Mouse (Mus musculus): ENCODE measurements around the gene Aipl1. TPM values are rescaled to one million over a fixed set of nuclear protein-coding genes. Genes with fewer than 3 reads are reported as not detected.

Aipl1 gene
- total and polyA plus RNA-seq, 3 experiments: 0.04 TPM; not detected in 2

GRCm38 (mm10) chr11:72041290-72041767 is 4.0 kb upstream of the Aipl1 start:
- Histone ChIP-seq H3K4me3 (peak overlapping the region; percentile 69), H3K27ac (peak overlapping the region; percentile 4; the same call in 1 of the 2 replicates), H3K4me1 (ENCODE audit: control insufficient read depth, insufficient read depth, low read length) (peaks cover 2% of the 10 kb centered on the region), H3K36me3 (ENCODE audit: control insufficient read depth, insufficient read depth, low read length) (no peaks in the 10 kb centered on the region), H3K9ac (ENCODE audit: low read depth, low read length) (no peak overlapping the region; the same call in 1 of the 2 replicates), H3K27me3 (ENCODE audit: control insufficient read depth, insufficient read depth, low read length) (no peaks in the 10 kb centered on the region), H3K79me2 (replicated peaks; ENCODE audit: control insufficient read depth, insufficient read depth, low read length) (no peaks in the 10 kb centered on the region)
- intact Hi-C loops (cut with DNase I): no loop called here
- 31% methylated on average over 6 of the region's 6 CpGs for WGBS
- TF ChIP-seq CTCF (IDR thresholded peaks at IDR 0.05): no peak
- no peak for TF ChIP-seq EP300 (IDR thresholded peaks at IDR 0.05; ENCODE audit: insufficient read depth, low read depth, low read length)
- DNase-seq: no peak

GRCm38 (mm10) chr11:72039599-72040386 is 2.5 kb upstream of the Aipl1 start:
- DNase-seq: no peak
- Histone ChIP-seq H3K4me3 (no peak overlapping the region), H3K27me3 (ENCODE audit: control insufficient read depth, insufficient read depth, low read length) (no peaks in the 10 kb centered on the region), H3K4me1 (ENCODE audit: control insufficient read depth, insufficient read depth, low read length) (peaks cover 2% of the 10 kb centered on the region), H3K27ac (no peak overlapping the region), H3K36me3 (ENCODE audit: control insufficient read depth, insufficient read depth, low read length) (no peaks in the 10 kb centered on the region), H3K9ac (ENCODE audit: low read depth, low read length) (no peak overlapping the region), H3K79me2 (replicated peaks; ENCODE audit: control insufficient read depth, insufficient read depth, low read length) (no peaks in the 10 kb centered on the region)
- intact Hi-C loops (cut with DNase I): loop anchor here (5.0 kb wide), 2 partner anchors 47 to 702 kb away; no protein-coding TSS in a partner anchor
- TF ChIP-seq POLR2A (IDR thresholded peaks at IDR 0.05; ENCODE audit: insufficient read depth, low read depth, low read length) (no peak), EP300 (IDR thresholded peaks at IDR 0.05; ENCODE audit: insufficient read depth, low read depth, low read length) (no peak), CTCF (IDR thresholded peaks at IDR 0.05) (no peak)
- WGBS: 40% methylated on average over 16 of the region's 16 CpGs

GRCm38 (mm10) chr11:72037996-72038395 is 687 bp upstream of the Aipl1 start:
- H3K27me3 ChIP-seq (ENCODE audit: control insufficient read depth, insufficient read depth, low read length): no peaks in the 10 kb centered on the region
- WGBS: under 1% methylated on average over 4 of the region's 4 CpGs
- DNase-seq: peak; percentile 46 to 78
- no peak overlapping the region for H3K9ac ChIP-seq (ENCODE audit: low read depth, low read length)
- H3K79me2 ChIP-seq (replicated peaks; ENCODE audit: control insufficient read depth, insufficient read depth, low read length): no peaks in the 10 kb centered on the region
- intact Hi-C loops (cut with DNase I): loop anchor here (5.0 kb wide), 2 partner anchors 46 to 701 kb away; no protein-coding TSS in a partner anchor
- peak; percentile 92 for TF ChIP-seq CTCF (IDR thresholded peaks at IDR 0.05)
- 0 out of 2 replicates have a peak, but pooled peaks have one; percentile 14 for TF ChIP-seq EP300 (IDR thresholded peaks at IDR 0.05; ENCODE audit: insufficient read depth, low read depth, low read length)
- TF ChIP-seq POLR2A (IDR thresholded peaks at IDR 0.05; ENCODE audit: insufficient read depth, low read depth, low read length): no peak
- peaks cover 2% of the 10 kb centered on the region for H3K4me1 ChIP-seq (ENCODE audit: control insufficient read depth, insufficient read depth, low read length)
- H3K4me3 ChIP-seq: no peak overlapping the region
- no peaks in the 10 kb centered on the region for H3K36me3 ChIP-seq (ENCODE audit: control insufficient read depth, insufficient read depth, low read length)
- H3K27ac ChIP-seq: no peak overlapping the region

GRCm38 (mm10) chr11:72032589-72032988 is 4.7 kb downstream of the Aipl1 start:
- Histone ChIP-seq H3K27ac (no peak overlapping the region), H3K4me1 (ENCODE audit: control insufficient read depth, insufficient read depth, low read length) (no peaks in the 10 kb centered on the region), H3K27me3 (ENCODE audit: control insufficient read depth, insufficient read depth, low read length) (no peaks in the 10 kb centered on the region), H3K9ac (ENCODE audit: low read depth, low read length) (no peak overlapping the region), H3K79me2 (replicated peaks; ENCODE audit: control insufficient read depth, insufficient read depth, low read length) (no peaks in the 10 kb centered on the region), H3K4me3 (no peak overlapping the region), H3K36me3 (ENCODE audit: control insufficient read depth, insufficient read depth, low read length) (no peaks in the 10 kb centered on the region)
- DNase-seq: no peak
- intact Hi-C loops (cut with DNase I): no loop called here
- no peak for TF ChIP-seq CTCF (IDR thresholded peaks at IDR 0.05)
- no peak for TF ChIP-seq POLR2A (IDR thresholded peaks at IDR 0.05; ENCODE audit: insufficient read depth, low read depth, low read length)
- TF ChIP-seq EP300 (IDR thresholded peaks at IDR 0.05; ENCODE audit: insufficient read depth, low read depth, low read length): no peak
- WGBS: 82% methylated on average over 3 of the region's 3 CpGs

- H3K27me3 ChIP-seq (ENCODE audit: control insufficient read depth, insufficient read depth, low read length): no peaks in the 10 kb centered on the region
- H3K4me3 ChIP-seq: no peak overlapping the region
- H3K4me1 ChIP-seq (ENCODE audit: control insufficient read depth, insufficient read depth, low read length): no peaks in the 10 kb centered on the region
- intact Hi-C loops (cut with DNase I): no loop called here
- H3K36me3 ChIP-seq (ENCODE audit: control insufficient read depth, insufficient read depth, low read length): no peaks in the 10 kb centered on the region
- H3K27ac ChIP-seq: no peak overlapping the region
- no peak overlapping the region for H3K9ac ChIP-seq (ENCODE audit: low read depth, low read length)
- 78% methylated on average over 4 of the region's 4 CpGs for WGBS
- DNase-seq: no peak
- TF ChIP-seq CTCF (IDR thresholded peaks at IDR 0.05) (no peak), EP300 (IDR thresholded peaks at IDR 0.05; ENCODE audit: insufficient read depth, low read depth, low read length) (no peak), POLR2A (IDR thresholded peaks at IDR 0.05; ENCODE audit: insufficient read depth, low read depth, low read length) (no peak)
- no peaks in the 10 kb centered on the region for H3K79me2 ChIP-seq (replicated peaks; ENCODE audit: control insufficient read depth, insufficient read depth, low read length)
Observed at GRCm38 (mm10) chr11:72032091-72032490, 5.2 kb downstream of the Aipl1 start.

- Histone ChIP-seq H3K4me1 (ENCODE audit: control insufficient read depth, insufficient read depth, low read length) (no peaks in the 10 kb centered on the region), H3K36me3 (ENCODE audit: control insufficient read depth, insufficient read depth, low read length) (no peaks in the 10 kb centered on the region), H3K9ac (ENCODE audit: low read depth, low read length) (no peak overlapping the region), H3K79me2 (replicated peaks; ENCODE audit: control insufficient read depth, insufficient read depth, low read length) (no peaks in the 10 kb centered on the region), H3K4me3 (no peak overlapping the region), H3K27me3 (ENCODE audit: control insufficient read depth, insufficient read depth, low read length) (no peaks in the 10 kb centered on the region), H3K27ac (no peak overlapping the region)
- WGBS: 79% methylated on average over 7 of the region's 7 CpGs
- TF ChIP-seq POLR2A (IDR thresholded peaks at IDR 0.05; ENCODE audit: insufficient read depth, low read depth, low read length) (no peak), CTCF (IDR thresholded peaks at IDR 0.05) (no peak), EP300 (IDR thresholded peaks at IDR 0.05; ENCODE audit: insufficient read depth, low read depth, low read length) (no peak)
- intact Hi-C loops (cut with DNase I): no loop called here
- DNase-seq: no peak
Observed at GRCm38 (mm10) chr11:72031353-72031752, 6.0 kb downstream of the Aipl1 start.
